Mouse (Mus musculus): ENCODE data around the gene Cdnf. TPM values are rescaled to one million over a fixed set of nuclear protein-coding genes. Genes with fewer than 3 reads are reported as not detected.

The Cdnf gene
- polyA plus RNA-seq, 1 experiment, result 0.64 TPM

GRCm38 (mm10) chr2:3546055-3546454, 33.2 kb downstream of the Cdnf start:
- Histone ChIP-seq H3K36me3 (ENCODE audit: control insufficient read depth, insufficient read depth, low read length) (no peaks in the 10 kb centered on the region), H3K27me3 (replicated peaks; ENCODE audit: control insufficient read depth, insufficient read depth, low read length) (no peaks in the 10 kb centered on the region), H3K4me3 (ENCODE audit: insufficient read depth, low read depth, low read length) (no peak overlapping the region), H3K27ac (ENCODE audit: insufficient read depth, low read depth, low read length) (no peak overlapping the region), H3K4me1 (ENCODE audit: control insufficient read depth, insufficient read depth, low read length) (no peaks in the 10 kb centered on the region)
- WGBS, result 71% methylated on average over 2 of the region's 2 CpGs
- TF ChIP-seq POLR2A (IDR thresholded peaks at IDR 0.05; ENCODE audit: low read depth, low read length), result no peak
- no peak for TF ChIP-seq CTCF (conservative IDR thresholded peaks at IDR 0.05; ENCODE audit: insufficient read depth, insufficient read length, low read depth, low read length)
- no peak for DNase-seq

GRCm38 (mm10) chr2:3546588-3546987, 33.8 kb downstream of the Cdnf start:
- Histone ChIP-seq H3K27ac (ENCODE audit: insufficient read depth, low read depth, low read length) (no peak overlapping the region), H3K4me3 (ENCODE audit: insufficient read depth, low read depth, low read length) (no peak overlapping the region), H3K36me3 (ENCODE audit: control insufficient read depth, insufficient read depth, low read length) (no peaks in the 10 kb centered on the region), H3K4me1 (ENCODE audit: control insufficient read depth, insufficient read depth, low read length) (no peaks in the 10 kb centered on the region), H3K27me3 (replicated peaks; ENCODE audit: control insufficient read depth, insufficient read depth, low read length) (no peaks in the 10 kb centered on the region)
- peak; percentile 91 for TF ChIP-seq CTCF (conservative IDR thresholded peaks at IDR 0.05; ENCODE audit: insufficient read depth, insufficient read length, low read depth, low read length)
- TF ChIP-seq POLR2A (IDR thresholded peaks at IDR 0.05; ENCODE audit: low read depth, low read length), result no peak
- WGBS, result under 1% methylated on average over 4 of the region's 4 CpGs
- peak; percentile 64 for DNase-seq

- H3K4me1 ChIP-seq (ENCODE audit: control insufficient read depth, insufficient read depth, low read length), result no peaks in the 10 kb centered on the region
- 62% methylated on average over 12 of the region's 12 CpGs for WGBS
- TF ChIP-seq POLR2A (IDR thresholded peaks at IDR 0.05; ENCODE audit: low read depth, low read length) (no peak), CTCF (conservative IDR thresholded peaks at IDR 0.05; ENCODE audit: insufficient read depth, insufficient read length, low read depth, low read length) (no peak)
- H3K36me3 ChIP-seq (ENCODE audit: control insufficient read depth, insufficient read depth, low read length), result no peaks in the 10 kb centered on the region
- no peak within 1 kb of the TSS for H3K4me3 ChIP-seq (ENCODE audit: insufficient read depth, low read depth, low read length)
- H3K27me3 ChIP-seq (replicated peaks; ENCODE audit: control insufficient read depth, insufficient read depth, low read length), result no peaks in the 10 kb centered on the region
- H3K27ac ChIP-seq (ENCODE audit: insufficient read depth, low read depth, low read length), result no peak within 1 kb of the TSS
- no peak for DNase-seq
These were observed 57.4 kb downstream of the Cdnf start, which contains the start of gene Fam107b for GRCm38 (mm10) chr2:3570186-3570585. Gene Fam107b (plus strand): TSS chr2:3570488.

DNA sequence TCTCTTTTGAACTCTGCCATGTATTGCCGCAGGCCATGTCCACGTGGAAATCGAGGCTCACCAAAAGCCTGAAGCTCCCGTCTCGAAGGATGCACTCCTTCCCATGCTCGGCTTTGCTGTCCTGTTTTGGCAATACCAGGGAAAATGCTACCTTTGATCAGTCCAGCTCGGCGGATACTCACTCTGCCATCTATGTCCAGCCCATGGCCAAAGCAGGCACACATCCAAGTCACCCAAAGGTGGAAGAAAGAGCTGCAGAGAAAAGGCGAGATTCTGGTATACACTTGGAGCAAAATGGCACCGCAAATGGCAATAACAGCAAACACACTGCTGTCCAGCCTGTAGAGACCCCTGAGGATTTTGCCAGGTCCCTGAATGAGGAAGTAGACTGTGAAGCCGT, 57.8 kb downstream of the Cdnf start:
- 76% methylated on average over 11 of the region's 11 CpGs for WGBS
- peak; percentile 43 for DNase-seq
- H3K27me3 ChIP-seq (replicated peaks; ENCODE audit: control insufficient read depth, insufficient read depth, low read length), result no peaks in the 10 kb centered on the region
- TF ChIP-seq POLR2A (IDR thresholded peaks at IDR 0.05; ENCODE audit: low read depth, low read length) (no peak), CTCF (conservative IDR thresholded peaks at IDR 0.05; ENCODE audit: insufficient read depth, insufficient read length, low read depth, low read length) (no peak)
- H3K4me1 ChIP-seq (ENCODE audit: control insufficient read depth, insufficient read depth, low read length), result no peaks in the 10 kb centered on the region
- no peaks in the 10 kb centered on the region for H3K36me3 ChIP-seq (ENCODE audit: control insufficient read depth, insufficient read depth, low read length)
- no peak overlapping the region for H3K27ac ChIP-seq (ENCODE audit: insufficient read depth, low read depth, low read length)
- H3K4me3 ChIP-seq (ENCODE audit: insufficient read depth, low read depth, low read length), result no peak overlapping the region

GRCm38 (mm10) chr2:3573883-3574282, 61.1 kb downstream of the Cdnf start:
- no peak for DNase-seq
- no peaks in the 10 kb centered on the region for H3K36me3 ChIP-seq (ENCODE audit: control insufficient read depth, insufficient read depth, low read length)
- H3K4me1 ChIP-seq (ENCODE audit: control insufficient read depth, insufficient read depth, low read length), result no peaks in the 10 kb centered on the region
- H3K27me3 ChIP-seq (replicated peaks; ENCODE audit: control insufficient read depth, insufficient read depth, low read length), result no peaks in the 10 kb centered on the region
- H3K27ac ChIP-seq (ENCODE audit: insufficient read depth, low read depth, low read length), result no peak overlapping the region
- no peak overlapping the region for H3K4me3 ChIP-seq (ENCODE audit: insufficient read depth, low read depth, low read length)
- no peak for TF ChIP-seq CTCF (conservative IDR thresholded peaks at IDR 0.05; ENCODE audit: insufficient read depth, insufficient read length, low read depth, low read length)
- no peak for TF ChIP-seq POLR2A (IDR thresholded peaks at IDR 0.05; ENCODE audit: low read depth, low read length)
- WGBS, result 79% methylated on average over 7 of the region's 7 CpGs

- no peaks in the 10 kb centered on the region for H3K27me3 ChIP-seq (replicated peaks; ENCODE audit: control insufficient read depth, insufficient read depth, low read length)
- no peak overlapping the region for H3K27ac ChIP-seq (ENCODE audit: insufficient read depth, low read depth, low read length)
- H3K4me1 ChIP-seq (ENCODE audit: control insufficient read depth, insufficient read depth, low read length), result no peaks in the 10 kb centered on the region
- H3K4me3 ChIP-seq (ENCODE audit: insufficient read depth, low read depth, low read length), result no peak overlapping the region
- TF ChIP-seq CTCF (conservative IDR thresholded peaks at IDR 0.05; ENCODE audit: insufficient read depth, insufficient read length, low read depth, low read length) (no peak), POLR2A (IDR thresholded peaks at IDR 0.05; ENCODE audit: low read depth, low read length) (no peak)
- WGBS, result 92% methylated on average over 1 of the region's 1 CpGs
- H3K36me3 ChIP-seq (ENCODE audit: control insufficient read depth, insufficient read depth, low read length), result no peaks in the 10 kb centered on the region
- DNase-seq, result no peak
These were observed 62.3 kb downstream of the Cdnf start for GRCm38 (mm10) chr2:3575140-3575539.

Other genes with a start within 250 kb of the Cdnf start
- 5.0 and 5.9 TPM in 2 replicates for gene Nmt2, start 228.8 kb upstream of the Cdnf start, polyA plus RNA-seq (2012; rRNA removed)
- gene Rpp38, start 180.4 kb upstream of the Cdnf start, polyA plus RNA-seq (2012; rRNA removed), result 3.6 and 3.7 TPM in 2 replicates
- not detected in 2 replicates for gene Acbd7, start 176.9 kb upstream of the Cdnf start, polyA plus RNA-seq (2012; rRNA removed)
- gene Olah, start 115.8 kb upstream of the Cdnf start, polyA plus RNA-seq (2012; rRNA removed), result not detected in 2 replicates
- 0.17 TPM in 1 of 2 replicates, not detected in the other for gene Meig1, start 90.4 kb upstream of the Cdnf start, polyA plus RNA-seq (2012; rRNA removed)
- gene Dclre1c, start 88.9 kb upstream of the Cdnf start, polyA plus RNA-seq (2012; rRNA removed), result 2.1 and 2.3 TPM in 2 replicates
- gene Suv39h2, start 38.0 kb upstream of the Cdnf start, polyA plus RNA-seq (2012; rRNA removed), result 0.16 and 0.22 TPM in 2 replicates
- 0.72 and 0.80 TPM in 2 replicates for gene Gm45902, start 240 bp upstream of the Cdnf start, polyA plus RNA-seq (2012; rRNA removed)
- 20.1 and 21.6 TPM in 2 replicates for gene Hspa14, start 216 bp upstream of the Cdnf start, polyA plus RNA-seq (2012; rRNA removed)
- gene Fam107b, start 57.5 kb downstream of the Cdnf start, polyA plus RNA-seq (2012; rRNA removed), result 54.3 and 56.1 TPM in 2 replicates

All from kidney, adult 2 months (tissue).